Mouse (Mus musculus) urinary bladder, postnatal 14 days (tissue): ENCODE measurements around the gene Gm20518.
A peak's percentile ranks its signal among the peaks of the same experiment; 100 is the strongest.

Experiments used
- DNase-seq: peaks from one replicate; pipeline ENCODE4 v3.0.0; 2021; ENCODE audit warnings: low spot score

Gene Gm20518

GRCm38 (mm10) chr16:17843701-17844365, 47.6 kb downstream of the Gm20518 start:
- DNase-seq, result no peak

GRCm38 (mm10) chr16:17842437-17842836, 49.0 kb downstream of the Gm20518 start:
- DNase-seq, result no peak

- no peak for DNase-seq
Observed at GRCm38 (mm10) chr16:17839976-17840375, 51.5 kb downstream of the Gm20518 start.

GRCm38 (mm10) chr16:17838051-17838450, 53.4 kb downstream of the Gm20518 start, which contains the start of gene Car15:
Gene Car15, minus strand, starts transcription at chr16:17838364.
- no peak for DNase-seq

- no peak for DNase-seq
Observed at GRCm38 (mm10) chr16:17835481-17835880, 56.0 kb downstream of the Gm20518 start.

- DNase-seq, result no peak
Observed at GRCm38 (mm10) chr16:17834543-17834942, 56.9 kb downstream of the Gm20518 start.

- DNase-seq, result no peak
Observed at GRCm38 (mm10) chr16:17833681-17834399, 57.6 kb downstream of the Gm20518 start.

- DNase-seq, result no peak
Observed at GRCm38 (mm10) chr16:17833321-17833680, 58.2 kb downstream of the Gm20518 start.

- no peak for DNase-seq
Observed at GRCm38 (mm10) chr16:17832821-17833220, 58.6 kb downstream of the Gm20518 start, which contains the start of gene B830017H08Rik. Gene B830017H08Rik, plus strand, starts transcription at chr16:17833121.

GRCm38 (mm10) chr16:17831781-17832180, 59.7 kb downstream of the Gm20518 start:
- no peak for DNase-seq

GRCm38 (mm10) chr16:17830385-17831178, 60.9 kb downstream of the Gm20518 start:
- no peak for DNase-seq

GRCm38 (mm10) chr16:17828867-17829266, 62.6 kb downstream of the Gm20518 start:
- no peak for DNase-seq

- DNase-seq, result no peak
Observed at GRCm38 (mm10) chr16:17828229-17828628, 63.2 kb downstream of the Gm20518 start.

- DNase-seq, result no peak
Observed at GRCm38 (mm10) chr16:17826500-17826899, 65.0 kb downstream of the Gm20518 start.

- DNase-seq, result no peak
Observed at GRCm38 (mm10) chr16:17816528-17816927, 74.9 kb downstream of the Gm20518 start.

- DNase-seq, result peak; percentile 63
Observed at GRCm38 (mm10) chr16:17815411-17816402, 75.8 kb downstream of the Gm20518 start.

- no peak for DNase-seq
Observed at GRCm38 (mm10) chr16:17813173-17813572, 78.3 kb downstream of the Gm20518 start.

GRCm38 (mm10) chr16:17812120-17812519, 79.4 kb downstream of the Gm20518 start:
- peak; percentile 37 for DNase-seq

- DNase-seq, result peak; percentile 37
Observed at GRCm38 (mm10) chr16:17809711-17810110, 81.8 kb downstream of the Gm20518 start.

GRCm38 (mm10) chr16:17809125-17809524, 82.3 kb downstream of the Gm20518 start:
- DNase-seq, result no peak
